Mouse (Mus musculus): Measurements from ENCODE around the gene Hpse2. TPM values are rescaled to one million over a fixed set of nuclear protein-coding genes. Genes with fewer than 3 reads are reported as not detected.
"Not testable (repeated sequence)": the region's sequence is repeated elsewhere in the genome, so short reads cannot be mapped to it uniquely, and the experiment has no call there.

Hpse2 gene
- 0.51 and 0.86 TPM in 2 replicates for polyA plus RNA-seq (2015; fragmentation: Nextera tagmentation; extraction: Ambion mirVana)

- DNase-seq (ENCODE audit: low spot score): no peak
These were observed at the start of gene Hpse2 for GRCm38 (mm10) chr19:43388017-43388904. Gene Hpse2, minus strand, starts transcription at chr19:43388355.

GRCm38 (mm10) chr19:43427446-43428224, 39.5 kb upstream of the Hpse2 start:
- no peak for DNase-seq (ENCODE audit: low spot score)

GRCm38 (mm10) chr19:43424082-43424481, 35.9 kb upstream of the Hpse2 start:
- no peak for DNase-seq (ENCODE audit: low spot score)

- peak; percentile 60 for DNase-seq (ENCODE audit: low spot score)
These were observed 32.4 kb upstream of the Hpse2 start for GRCm38 (mm10) chr19:43420506-43420905.

- no peak for DNase-seq (ENCODE audit: low spot score)
These were observed 27.4 kb upstream of the Hpse2 start for GRCm38 (mm10) chr19:43415565-43415964.

GRCm38 (mm10) chr19:43407181-43407580, 19.0 kb upstream of the Hpse2 start:
- no peak for DNase-seq (ENCODE audit: low spot score)

GRCm38 (mm10) chr19:43396327-43396726, 8.2 kb upstream of the Hpse2 start:
- DNase-seq (ENCODE audit: low spot score): peak; percentile 61

GRCm38 (mm10) chr19:43387071-43387770, 934 bp downstream of the Hpse2 start:
- DNase-seq (ENCODE audit: low spot score): no peak

GRCm38 (mm10) chr19:43386041-43386952, 1.9 kb downstream of the Hpse2 start:
- no peak for DNase-seq (ENCODE audit: low spot score)

- DNase-seq (ENCODE audit: low spot score): no peak
These were observed 2.7 kb downstream of the Hpse2 start for GRCm38 (mm10) chr19:43385451-43385850.

- DNase-seq (ENCODE audit: low spot score): no peak
These were observed 3.1 kb downstream of the Hpse2 start for GRCm38 (mm10) chr19:43384978-43385431.

GRCm38 (mm10) chr19:43384346-43384977, 3.7 kb downstream of the Hpse2 start:
- DNase-seq (ENCODE audit: low spot score): no peak

- no peak for DNase-seq (ENCODE audit: low spot score)
These were observed 29.3 kb downstream of the Hpse2 start for GRCm38 (mm10) chr19:43358830-43359229.

GRCm38 (mm10) chr19:43311125-43311524, 77.0 kb downstream of the Hpse2 start:
- DNase-seq (ENCODE audit: low spot score): no peak

GRCm38 (mm10) chr19:43306756-43307155, 81.4 kb downstream of the Hpse2 start:
- DNase-seq (ENCODE audit: low spot score): no peak

- not testable (repeated sequence) for DNase-seq (ENCODE audit: low spot score)
These were observed 106.8 kb downstream of the Hpse2 start for GRCm38 (mm10) chr19:43281336-43281735.

- no peak for DNase-seq (ENCODE audit: low spot score)
These were observed 144.2 kb downstream of the Hpse2 start for GRCm38 (mm10) chr19:43243993-43244392.

- DNase-seq (ENCODE audit: low spot score): no peak
These were observed 156.4 kb downstream of the Hpse2 start for GRCm38 (mm10) chr19:43231711-43232110.

- no peak for DNase-seq (ENCODE audit: low spot score)
These were observed 194.6 kb downstream of the Hpse2 start for GRCm38 (mm10) chr19:43193562-43193961.

GRCm38 (mm10) chr19:43175437-43175965, 212.7 kb downstream of the Hpse2 start:
- no peak for DNase-seq (ENCODE audit: low spot score)

Data from thymus, postnatal 0 days (tissue).